Mouse (Mus musculus): Measurements from ENCODE around the gene Mfsd13b. TPM values are rescaled to one million over a fixed set of nuclear protein-coding genes. Genes with fewer than 3 reads are reported as not detected.

The Mfsd13b gene
- polyA plus RNA-seq, 1 experiment from 2014 or later: 0.18 TPM

DNA sequence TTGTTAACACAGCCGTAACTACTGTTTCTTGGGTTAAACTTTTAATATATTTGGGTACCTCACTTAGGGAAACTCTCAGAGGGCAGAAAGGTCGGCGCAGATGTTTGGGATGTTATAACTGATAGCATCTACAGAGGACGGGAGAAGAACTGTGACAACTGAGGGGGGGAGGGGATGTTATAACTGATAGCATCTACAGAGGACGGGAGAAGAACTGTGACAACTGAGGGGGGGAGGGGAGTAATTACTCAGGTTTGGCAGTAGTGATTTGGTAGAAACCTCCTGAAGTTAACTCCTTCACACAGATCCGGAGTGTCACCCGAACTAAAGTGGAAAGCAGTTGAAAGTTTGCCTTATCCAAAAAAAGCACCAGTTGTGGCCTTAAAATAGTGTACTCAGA lies 659 bp downstream of the Mfsd13b start:
- Histone ChIP-seq H3K27ac (peak overlapping the region; percentile 72), H3K36me3 (no peaks in the 10 kb centered on the region), H3K4me1 (replicated peaks) (peaks cover 10% of the 10 kb centered on the region), H3K9ac (replicated peaks) (peak overlapping the region; percentile 66), H3K9me3 (no peaks in the 10 kb centered on the region), H3K27me3 (no peaks in the 10 kb centered on the region), H3K4me2 (peak overlapping the region; percentile 80), H3K4me3 (replicated peaks) (peak overlapping the region; percentile 95)
- WGBS: 10% methylated on average over 7 of the region's 7 CpGs
- no peak for ATAC-seq (ENCODE audit: insufficient number of reproducible peaks, insufficient read depth, low FRiP score, low TSS enrichment, low read depth)

- no peaks in the 10 kb centered on the region for H3K4me1 ChIP-seq (replicated peaks)
- H3K4me2 ChIP-seq: no peak overlapping the region
- no peak overlapping the region for H3K4me3 ChIP-seq (replicated peaks)
- 77% methylated on average over 8 of the region's 8 CpGs for WGBS
- ATAC-seq (ENCODE audit: insufficient number of reproducible peaks, insufficient read depth, low FRiP score, low TSS enrichment, low read depth): no peak
- H3K9ac ChIP-seq (replicated peaks): no peak overlapping the region
- no peaks in the 10 kb centered on the region for H3K9me3 ChIP-seq
- H3K27me3 ChIP-seq: no peaks in the 10 kb centered on the region
- no peak overlapping the region for H3K27ac ChIP-seq
- H3K36me3 ChIP-seq: no peaks in the 10 kb centered on the region
Observed at GRCm38 (mm10) chr7:120991191-120991590, 8.9 kb downstream of the Mfsd13b start.

DNA sequence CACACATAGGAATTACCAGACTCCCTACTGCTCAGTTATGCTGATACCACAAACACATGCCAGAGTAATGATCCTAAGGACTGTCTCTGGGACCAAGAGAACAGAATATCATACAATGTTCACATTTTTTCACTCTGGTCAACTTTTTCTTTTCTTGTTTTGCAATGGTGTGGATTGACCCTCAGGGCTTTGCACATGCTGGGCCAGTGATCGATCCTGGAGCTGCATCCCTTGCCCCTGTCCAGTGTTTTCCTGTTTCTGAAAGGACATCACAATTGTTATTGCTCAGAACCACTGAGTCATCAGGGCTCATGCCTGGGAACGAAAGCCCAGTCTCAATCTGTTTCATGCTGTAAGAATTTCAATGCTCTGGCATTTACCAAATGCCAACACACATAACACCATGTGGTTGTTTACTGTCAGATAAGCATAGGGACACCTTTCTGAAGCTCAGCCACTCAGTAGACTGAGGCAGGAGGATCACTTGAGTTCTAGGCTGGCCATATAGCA lies 16.8 kb downstream of the Mfsd13b start:
- no peak for ATAC-seq (ENCODE audit: insufficient number of reproducible peaks, insufficient read depth, low FRiP score, low TSS enrichment, low read depth)
- Histone ChIP-seq H3K4me3 (replicated peaks) (no peak overlapping the region), H3K4me1 (replicated peaks) (no peaks in the 10 kb centered on the region), H3K9me3 (no peaks in the 10 kb centered on the region), H3K4me2 (no peak overlapping the region), H3K27ac (no peak overlapping the region), H3K27me3 (no peaks in the 10 kb centered on the region), H3K9ac (replicated peaks) (no peak overlapping the region), H3K36me3 (no peaks in the 10 kb centered on the region)
- WGBS: 80% methylated on average over 2 of the region's 2 CpGs

DNA sequence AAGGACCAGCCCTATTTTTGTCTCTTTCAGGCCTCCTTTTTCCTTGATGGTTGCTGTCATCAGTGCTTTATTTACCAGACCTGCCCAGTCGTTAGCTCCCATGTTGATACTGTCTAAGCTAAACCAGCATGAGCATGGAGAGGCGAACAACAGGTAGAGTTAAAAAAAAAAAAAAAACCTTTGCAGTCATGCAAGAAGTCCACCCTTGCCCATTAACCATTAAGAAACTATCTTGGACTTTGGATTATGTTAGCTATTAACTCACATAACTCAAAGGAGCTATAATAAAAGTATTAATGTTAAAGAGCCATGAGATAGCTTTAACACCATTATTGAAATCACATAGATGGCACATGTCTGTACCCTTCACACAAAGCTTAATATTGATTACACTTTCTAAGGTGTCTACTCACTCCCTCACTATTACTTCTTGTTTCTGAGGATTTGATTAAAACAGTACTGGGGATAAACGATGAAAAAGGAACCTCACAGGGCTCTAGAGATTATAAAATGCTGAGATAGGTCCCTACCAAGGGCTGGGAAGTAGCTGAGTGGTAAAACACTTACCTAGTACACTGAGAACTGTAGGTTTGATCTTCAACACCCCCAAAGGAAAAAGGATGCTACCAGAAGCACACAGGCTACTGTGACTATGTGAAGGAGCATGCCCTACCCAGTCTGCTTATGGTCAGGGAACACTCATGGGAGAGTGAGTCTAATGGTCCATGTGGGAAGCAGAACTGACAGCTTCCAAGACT lies 17.9 kb downstream of the Mfsd13b start:
- 75% methylated on average over 3 of the region's 3 CpGs for WGBS
- H3K4me2 ChIP-seq: no peak overlapping the region

DNA sequence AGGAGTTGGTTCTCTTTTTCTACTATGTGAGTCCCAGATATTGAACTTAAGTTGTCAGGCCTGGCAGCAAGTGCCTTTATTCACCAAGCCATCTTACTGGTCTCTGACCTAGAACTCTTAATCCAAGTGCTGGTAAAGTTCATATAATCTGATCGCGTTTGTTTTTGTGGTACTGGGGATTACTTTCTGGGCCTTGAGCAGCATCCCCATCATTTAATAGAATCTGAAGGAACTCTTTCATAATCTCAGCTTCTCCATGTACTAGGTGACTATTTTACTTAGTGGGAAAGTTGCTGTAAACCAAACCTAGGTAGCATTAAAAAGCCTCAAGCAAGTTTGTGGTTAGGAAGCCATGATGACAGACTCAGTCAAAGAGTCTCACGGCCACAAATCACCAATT lies 19.6 kb downstream of the Mfsd13b start:
- no peak overlapping the region for H3K27ac ChIP-seq
- no peak overlapping the region for H3K9ac ChIP-seq (replicated peaks)
- no peaks in the 10 kb centered on the region for H3K4me1 ChIP-seq (replicated peaks)
- H3K4me2 ChIP-seq: no peak overlapping the region
- no peak overlapping the region for H3K4me3 ChIP-seq (replicated peaks)
- H3K27me3 ChIP-seq: no peaks in the 10 kb centered on the region
- WGBS: 91% methylated on average over 3 of the region's 3 CpGs
- H3K9me3 ChIP-seq: no peaks in the 10 kb centered on the region
- no peak for ATAC-seq (ENCODE audit: insufficient number of reproducible peaks, insufficient read depth, low FRiP score, low TSS enrichment, low read depth)
- no peaks in the 10 kb centered on the region for H3K36me3 ChIP-seq

More for the DNA sequence above, 17.9 kb downstream of the Mfsd13b start:
- no peak for ATAC-seq (ENCODE audit: insufficient number of reproducible peaks, insufficient read depth, low FRiP score, low TSS enrichment, low read depth)
- H3K4me1 ChIP-seq (replicated peaks): no peaks in the 10 kb centered on the region
- H3K36me3 ChIP-seq: no peaks in the 10 kb centered on the region
- H3K4me3 ChIP-seq (replicated peaks): no peak overlapping the region
- H3K27me3 ChIP-seq: no peaks in the 10 kb centered on the region
- no peak overlapping the region for H3K27ac ChIP-seq
- H3K9me3 ChIP-seq: no peaks in the 10 kb centered on the region
- H3K9ac ChIP-seq (replicated peaks): no peak overlapping the region

DNA sequence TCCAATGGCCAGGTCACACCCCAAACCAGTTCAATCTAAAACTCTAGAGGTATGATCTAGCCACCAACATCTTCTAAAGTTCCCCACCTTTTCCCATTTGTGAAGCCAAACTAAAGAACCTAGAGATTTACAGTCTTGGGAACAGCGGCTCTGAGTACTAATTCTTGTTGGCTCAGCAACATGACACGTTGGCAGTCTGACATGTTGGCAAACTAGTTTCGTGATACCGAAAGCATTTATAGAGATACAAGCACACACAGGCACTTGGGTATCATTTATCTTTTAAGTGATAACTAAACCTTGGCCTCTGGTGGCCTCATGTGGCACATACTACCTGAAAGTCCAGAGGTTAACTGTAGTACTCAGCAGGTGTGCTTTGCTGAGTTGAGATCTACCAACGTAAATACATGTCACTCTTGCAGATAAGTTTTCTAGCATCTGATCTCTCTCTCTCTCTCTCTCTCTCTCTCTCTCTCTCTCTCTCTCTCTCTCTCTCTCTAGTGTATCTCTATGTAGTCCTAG lies 20.2 kb downstream of the Mfsd13b start:
- 80% methylated on average over 5 of the region's 5 CpGs for WGBS
- H3K9me3 ChIP-seq: no peaks in the 10 kb centered on the region
- no peaks in the 10 kb centered on the region for H3K4me1 ChIP-seq (replicated peaks)
- no peak overlapping the region for H3K9ac ChIP-seq (replicated peaks)
- H3K27me3 ChIP-seq: no peaks in the 10 kb centered on the region
- H3K4me2 ChIP-seq: no peak overlapping the region
- no peaks in the 10 kb centered on the region for H3K36me3 ChIP-seq
- ATAC-seq (ENCODE audit: insufficient number of reproducible peaks, insufficient read depth, low FRiP score, low TSS enrichment, low read depth): no peak
- no peak overlapping the region for H3K27ac ChIP-seq
- H3K4me3 ChIP-seq (replicated peaks): no peak overlapping the region

DNA sequence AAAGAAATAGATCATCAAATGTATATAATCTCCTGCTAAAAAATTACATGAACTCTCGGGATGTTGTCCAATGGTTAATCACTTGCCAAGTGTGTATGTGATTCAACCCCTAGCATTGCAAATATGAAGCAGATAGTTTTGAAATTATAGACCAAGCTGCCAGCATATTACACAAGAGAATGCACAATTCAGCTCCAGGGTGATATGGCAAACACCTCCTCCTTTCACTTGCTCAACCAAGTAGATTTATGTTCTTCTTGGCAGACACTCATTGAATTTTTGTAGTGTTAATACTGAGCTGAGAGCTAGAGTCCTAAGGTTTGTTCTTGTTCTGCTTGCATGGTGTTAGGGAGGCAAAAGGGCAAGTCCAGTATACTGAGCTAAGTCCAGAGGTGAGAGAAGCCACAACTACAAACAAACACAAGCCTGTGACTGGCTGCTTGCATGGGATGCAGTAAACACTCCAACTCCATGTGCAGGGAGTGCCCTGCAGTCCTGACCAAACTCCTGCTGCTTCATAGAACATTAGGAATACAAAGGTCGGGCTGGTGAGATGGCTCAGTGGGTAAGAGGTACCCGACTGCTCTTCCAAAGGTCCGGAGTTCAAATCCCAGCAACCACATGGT lies 21.6 kb downstream of the Mfsd13b start:
- H3K9ac ChIP-seq (replicated peaks): no peak overlapping the region
- no peaks in the 10 kb centered on the region for H3K27me3 ChIP-seq
- no peaks in the 10 kb centered on the region for H3K36me3 ChIP-seq
- no peaks in the 10 kb centered on the region for H3K9me3 ChIP-seq
- H3K4me2 ChIP-seq: no peak overlapping the region
- H3K4me3 ChIP-seq (replicated peaks): no peak overlapping the region
- no peaks in the 10 kb centered on the region for H3K4me1 ChIP-seq (replicated peaks)
- ATAC-seq (ENCODE audit: insufficient number of reproducible peaks, insufficient read depth, low FRiP score, low TSS enrichment, low read depth): no peak
- WGBS: 80% methylated on average over 4 of the region's 4 CpGs
- H3K27ac ChIP-seq: no peak overlapping the region

- Histone ChIP-seq H3K4me3 (replicated peaks) (no peak overlapping the region), H3K4me1 (replicated peaks) (peaks cover 21% of the 10 kb centered on the region), H3K9me3 (no peaks in the 10 kb centered on the region), H3K27ac (peak overlapping the region; percentile 85), H3K9ac (replicated peaks) (no peak overlapping the region), H3K27me3 (no peaks in the 10 kb centered on the region), H3K4me2 (peak overlapping the region; percentile 21), H3K36me3 (no peaks in the 10 kb centered on the region)
- WGBS: 11% methylated on average over 10 of the region's 10 CpGs
- peak; percentile 85 for ATAC-seq (ENCODE audit: insufficient number of reproducible peaks, insufficient read depth, low FRiP score, low TSS enrichment, low read depth)
Observed at GRCm38 (mm10) chr7:121011794-121012689, 29.7 kb downstream of the Mfsd13b start.

GRCm38 (mm10) chr7:121014486-121014885 lies 32.2 kb downstream of the Mfsd13b start:
- Histone ChIP-seq H3K4me1 (replicated peaks) (peaks cover 21% of the 10 kb centered on the region), H3K27me3 (no peaks in the 10 kb centered on the region), H3K4me2 (no peak overlapping the region), H3K36me3 (no peaks in the 10 kb centered on the region), H3K9ac (replicated peaks) (no peak overlapping the region), H3K9me3 (no peaks in the 10 kb centered on the region), H3K4me3 (replicated peaks) (no peak overlapping the region), H3K27ac (no peak overlapping the region)
- no peak for ATAC-seq (ENCODE audit: insufficient number of reproducible peaks, insufficient read depth, low FRiP score, low TSS enrichment, low read depth)
- 90% methylated on average over 10 of the region's 10 CpGs for WGBS

GRCm38 (mm10) chr7:121018778-121019177 lies 36.5 kb downstream of the Mfsd13b start:
- Histone ChIP-seq H3K4me2 (no peak overlapping the region), H3K4me1 (replicated peaks) (no peaks in the 10 kb centered on the region), H3K4me3 (replicated peaks) (no peak overlapping the region), H3K9me3 (no peaks in the 10 kb centered on the region), H3K9ac (replicated peaks) (no peak overlapping the region), H3K27ac (no peak overlapping the region), H3K36me3 (no peaks in the 10 kb centered on the region), H3K27me3 (no peaks in the 10 kb centered on the region)
- WGBS: 90% methylated on average over 3 of the region's 3 CpGs
- no peak for ATAC-seq (ENCODE audit: insufficient number of reproducible peaks, insufficient read depth, low FRiP score, low TSS enrichment, low read depth)

DNA sequence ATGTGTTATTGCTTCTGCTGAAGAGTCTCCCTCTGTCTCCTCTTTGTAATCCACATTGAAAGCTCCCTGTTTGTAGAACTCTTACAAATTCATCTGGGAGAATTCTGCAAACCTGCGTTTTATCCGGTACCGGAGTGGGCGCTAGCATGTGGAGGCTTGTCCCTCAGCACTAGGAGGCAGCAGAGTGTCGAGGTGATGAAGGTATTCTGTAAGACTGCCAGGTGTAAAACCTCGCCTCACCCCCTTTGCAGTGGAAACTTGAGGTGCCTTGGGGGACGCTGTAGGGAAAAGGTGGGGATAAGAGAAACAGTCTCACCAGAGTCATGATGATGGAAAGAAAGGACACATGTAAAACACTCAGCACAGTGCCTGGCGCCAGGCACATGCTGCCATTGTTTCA lies 38.0 kb downstream of the Mfsd13b start:
- no peaks in the 10 kb centered on the region for H3K36me3 ChIP-seq
- H3K4me3 ChIP-seq (replicated peaks): no peak overlapping the region
- H3K27me3 ChIP-seq: no peaks in the 10 kb centered on the region
- no peak overlapping the region for H3K27ac ChIP-seq
- WGBS: 37% methylated on average over 8 of the region's 8 CpGs
- ATAC-seq (ENCODE audit: insufficient number of reproducible peaks, insufficient read depth, low FRiP score, low TSS enrichment, low read depth): no peak
- no peaks in the 10 kb centered on the region for H3K4me1 ChIP-seq (replicated peaks)
- no peak overlapping the region for H3K9ac ChIP-seq (replicated peaks)
- no peaks in the 10 kb centered on the region for H3K9me3 ChIP-seq
- H3K4me2 ChIP-seq: no peak overlapping the region

Data from limb, embryonic 12.5 days (tissue).